Mouse (Mus musculus): ENCODE measurements around the gene Zfp616. TPM values are rescaled to one million over a fixed set of nuclear protein-coding genes. Genes with fewer than 3 reads are reported as not detected.

Zfp616 gene
- polyA plus RNA-seq, 1 experiment = not detected

GRCm38 (mm10) chr11:74113412-74113811, 43.7 kb downstream of the Zfp616 start, which contains the start of gene Olfr401:
TSS of gene Olfr401 (plus strand) at chr11:74113712.
- Histone ChIP-seq H3K36me3 (ENCODE audit: control insufficient read depth, insufficient read depth, low read length, poor library complexity, severe bottlenecking) (no peaks in the 10 kb centered on the region), H3K9me3 (replicated peaks; ENCODE audit: control insufficient read depth, insufficient read depth, low read length, poor library complexity, severe bottlenecking) (peaks cover 22% of the 10 kb centered on the region), H3K9ac (ENCODE audit: low read depth, poor library complexity, severe bottlenecking) (no peak within 1 kb of the TSS), H3K27me3 (ENCODE audit: control insufficient read depth, insufficient read depth, low read length, poor library complexity, severe bottlenecking) (no peaks in the 10 kb centered on the region), H3K27ac (ENCODE audit: insufficient read depth, low read length) (no peak within 1 kb of the TSS), H3K4me3 (ENCODE audit: low read depth, low read length) (no peak within 1 kb of the TSS), H3K4me1 (ENCODE audit: control insufficient read depth, insufficient read depth, low read length) (no peaks in the 10 kb centered on the region)
- TF ChIP-seq EP300 (IDR thresholded peaks at IDR 0.05; ENCODE audit: insufficient read depth, low read depth, low read length) = no peak
- no peak for TF ChIP-seq CTCF (IDR thresholded peaks at IDR 0.05; ENCODE audit: low read depth, low read length)
- TF ChIP-seq POLR2A (IDR thresholded peaks at IDR 0.05; ENCODE audit: insufficient read depth, low read length) = no peak

Other genes with a start within 250 kb of the Zfp616 start
- gene Olfr393, start 218.5 kb upstream of the Zfp616 start, polyA plus RNA-seq (2011; ENCODE audit: insufficient read depth, insufficient read length, low read depth, missing spikeins) = not detected in 2 replicates
- gene Olfr394, start 179.2 kb upstream of the Zfp616 start, polyA plus RNA-seq (2011; ENCODE audit: insufficient read depth, insufficient read length, low read depth, missing spikeins) = not detected in 2 replicates
- not detected in 2 replicates for gene Olfr395, start 160.7 kb upstream of the Zfp616 start, polyA plus RNA-seq (2011; ENCODE audit: insufficient read depth, insufficient read length, low read depth, missing spikeins)
- not detected in 2 replicates for gene Olfr23, start 133.3 kb upstream of the Zfp616 start, polyA plus RNA-seq (2011; ENCODE audit: insufficient read depth, insufficient read length, low read depth, missing spikeins)
- not detected in 2 replicates for gene Olfr397, start 109.1 kb upstream of the Zfp616 start, polyA plus RNA-seq (2011; ENCODE audit: insufficient read depth, insufficient read length, low read depth, missing spikeins)
- not detected in 2 replicates for gene Olfr398, start 79.5 kb upstream of the Zfp616 start, polyA plus RNA-seq (2011; ENCODE audit: insufficient read depth, insufficient read length, low read depth, missing spikeins)
- gene Olfr139, start 13.4 kb upstream of the Zfp616 start, polyA plus RNA-seq (2011; ENCODE audit: insufficient read depth, insufficient read length, low read depth, missing spikeins) = not detected in 2 replicates
- gene Olfr399, start 13.3 kb upstream of the Zfp616 start, polyA plus RNA-seq (2011; ENCODE audit: insufficient read depth, insufficient read length, low read depth, missing spikeins) = not detected in 2 replicates
- gene Olfr401, start 43.8 kb downstream of the Zfp616 start, polyA plus RNA-seq (2011; ENCODE audit: insufficient read depth, insufficient read length, low read depth, missing spikeins) = not detected in 2 replicates
- not detected in 2 replicates for gene Olfr402, start 83.6 kb downstream of the Zfp616 start, polyA plus RNA-seq (2011; ENCODE audit: insufficient read depth, insufficient read length, low read depth, missing spikeins)
- not detected in 2 replicates for gene Olfr403, start 116.3 kb downstream of the Zfp616 start, polyA plus RNA-seq (2011; ENCODE audit: insufficient read depth, insufficient read length, low read depth, missing spikeins)
- not detected in 2 replicates for gene Olfr43, start 141.4 kb downstream of the Zfp616 start, polyA plus RNA-seq (2011; ENCODE audit: insufficient read depth, insufficient read length, low read depth, missing spikeins)
- not detected in 2 replicates for gene Olfr406, start 189.9 kb downstream of the Zfp616 start, polyA plus RNA-seq (2011; ENCODE audit: insufficient read depth, insufficient read length, low read depth, missing spikeins)
- gene Olfr59, start 213.8 kb downstream of the Zfp616 start, polyA plus RNA-seq (2011; ENCODE audit: insufficient read depth, insufficient read length, low read depth, missing spikeins) = not detected in 2 replicates

Measured in ES-Bruce4 (cell line).